Mouse (Mus musculus): ENCODE results near the gene Pln. TPM values are rescaled to one million over a fixed set of nuclear protein-coding genes. Genes with fewer than 3 reads are reported as not detected.
A peak's percentile ranks its signal among the peaks of the same experiment; 100 is the strongest.

Pln gene
- polyA plus RNA-seq, 1 experiment from 2014 or later: 1.8 TPM

- Histone ChIP-seq H3K36me3 (0 out of 2 replicates have a peak, but pooled peaks cover 2% of the 10 kb centered on the region), H3K27ac (no peak overlapping the region), H3K4me1 (peaks cover 33% of the 10 kb centered on the region), H3K27me3 (ENCODE audit: low read depth, poor library complexity, severe bottlenecking) (no peaks in the 10 kb centered on the region), H3K4me3 (peak overlapping the region; percentile 97), H3K9me3 (replicated peaks) (no peaks in the 10 kb centered on the region)
- WGBS: 81% methylated on average over 6 of the region's 6 CpGs
- DNase-seq (ENCODE audit: low spot score): no peak
These were observed 40.8 kb downstream of the Pln start for GRCm38 (mm10) chr10:53378296-53378695.

- DNase-seq (ENCODE audit: low spot score): no peak
- no peaks in the 10 kb centered on the region for H3K36me3 ChIP-seq
- WGBS: under 1% methylated on average over 59 of the region's 59 CpGs
- H3K27ac ChIP-seq: peak overlapping the region; percentile 98
- no peaks in the 10 kb centered on the region for H3K9me3 ChIP-seq (replicated peaks)
- H3K27me3 ChIP-seq (ENCODE audit: low read depth, poor library complexity, severe bottlenecking): no peaks in the 10 kb centered on the region
- H3K4me1 ChIP-seq: peaks cover 33% of the 10 kb centered on the region
- H3K4me3 ChIP-seq: peak overlapping the region; percentile 97
These were observed 41.7 kb downstream of the Pln start for GRCm38 (mm10) chr10:53378981-53379708.

- under 1% methylated on average over 31 of the region's 31 CpGs for WGBS
- Histone ChIP-seq H3K27me3 (ENCODE audit: low read depth, poor library complexity, severe bottlenecking) (no peaks in the 10 kb centered on the region), H3K4me1 (peaks cover 33% of the 10 kb centered on the region), H3K27ac (peak within 1 kb of the TSS; percentile 98), H3K4me3 (peak within 1 kb of the TSS; percentile 97), H3K9me3 (replicated peaks) (no peaks in the 10 kb centered on the region), H3K36me3 (no peaks in the 10 kb centered on the region)
- peak; percentile 93 for DNase-seq (ENCODE audit: low spot score)
These were observed 42.2 kb downstream of the Pln start, which contains the start of gene Cep85l for GRCm38 (mm10) chr10:53379709-53380106. TSS of gene Cep85l (minus strand) at chr10:53379947.

- no peaks in the 10 kb centered on the region for H3K27me3 ChIP-seq (ENCODE audit: low read depth, poor library complexity, severe bottlenecking)
- H3K9me3 ChIP-seq (replicated peaks): no peaks in the 10 kb centered on the region
- no peak overlapping the region for H3K4me3 ChIP-seq
- no peaks in the 10 kb centered on the region for H3K36me3 ChIP-seq
- peaks cover 21% of the 10 kb centered on the region for H3K4me1 ChIP-seq
- no peak overlapping the region for H3K27ac ChIP-seq
- DNase-seq (ENCODE audit: low spot score): no peak
- 76% methylated on average over 7 of the region's 7 CpGs for WGBS
These were observed 45.4 kb downstream of the Pln start for GRCm38 (mm10) chr10:53382696-53383365.

- Histone ChIP-seq H3K36me3 (no peaks in the 10 kb centered on the region), H3K27ac (no peak overlapping the region), H3K4me3 (no peak overlapping the region), H3K9me3 (replicated peaks) (no peaks in the 10 kb centered on the region), H3K27me3 (ENCODE audit: low read depth, poor library complexity, severe bottlenecking) (no peaks in the 10 kb centered on the region), H3K4me1 (peaks cover 4% of the 10 kb centered on the region)
- 88% methylated on average over 1 of the region's 1 CpGs for WGBS
- no peak for DNase-seq (ENCODE audit: low spot score)
These were observed 47.4 kb downstream of the Pln start for GRCm38 (mm10) chr10:53384896-53385295.

- no peaks in the 10 kb centered on the region for H3K36me3 ChIP-seq
- H3K9me3 ChIP-seq (replicated peaks): no peaks in the 10 kb centered on the region
- no peak overlapping the region for H3K4me3 ChIP-seq
- no peaks in the 10 kb centered on the region for H3K4me1 ChIP-seq
- WGBS: 85% methylated on average over 5 of the region's 5 CpGs
- H3K27ac ChIP-seq: no peak overlapping the region
- no peak for DNase-seq (ENCODE audit: low spot score)
- H3K27me3 ChIP-seq (ENCODE audit: low read depth, poor library complexity, severe bottlenecking): no peaks in the 10 kb centered on the region
These were observed 48.0 kb downstream of the Pln start for GRCm38 (mm10) chr10:53385438-53385837.

GRCm38 (mm10) chr10:53388227-53388920 lies 50.9 kb downstream of the Pln start:
- 82% methylated on average over 6 of the region's 6 CpGs for WGBS
- Histone ChIP-seq H3K4me3 (no peak overlapping the region), H3K27ac (no peak overlapping the region), H3K36me3 (no peaks in the 10 kb centered on the region), H3K9me3 (replicated peaks) (no peaks in the 10 kb centered on the region), H3K27me3 (ENCODE audit: low read depth, poor library complexity, severe bottlenecking) (no peaks in the 10 kb centered on the region), H3K4me1 (no peaks in the 10 kb centered on the region)
- DNase-seq (ENCODE audit: low spot score): no peak

GRCm38 (mm10) chr10:53394923-53395629 lies 57.6 kb downstream of the Pln start:
- 84% methylated on average over 9 of the region's 9 CpGs for WGBS
- no peaks in the 10 kb centered on the region for H3K27me3 ChIP-seq (ENCODE audit: low read depth, poor library complexity, severe bottlenecking)
- H3K9me3 ChIP-seq (replicated peaks): no peaks in the 10 kb centered on the region
- no peaks in the 10 kb centered on the region for H3K36me3 ChIP-seq
- H3K4me3 ChIP-seq: no peak overlapping the region
- peaks cover 21% of the 10 kb centered on the region for H3K4me1 ChIP-seq
- no peak for DNase-seq (ENCODE audit: low spot score)
- no peak overlapping the region for H3K27ac ChIP-seq

Other genes starting within 250 kb of the Pln start
- 4.8 and 6.1 TPM in 2 replicates for gene Cep85l, start 42.3 kb downstream of the Pln start, polyA plus RNA-seq (2016; fragmentation: Nextera tagmentation; extraction: Ambion mirVana)

Data from limb, embryonic 10.5 days (tissue).